Mouse (Mus musculus) lung, embryonic 14.5 days (tissue): ENCODE measurements around the gene Rnf223. TPM values are rescaled to one million over a fixed set of nuclear protein-coding genes. Genes with fewer than 3 reads are reported as not detected.
"Not testable (repeated sequence)": the region's sequence is repeated elsewhere in the genome, so short reads cannot be mapped to it uniquely, and the experiment has no call there.

Experiments used
- ATAC-seq: fragments of 200-750 bp; cut with Nextera tagmentation; 2 replicates; pipeline ENCODE4 v1.8.0; 2017; ENCODE audit warnings: mild to moderate bottlenecking, moderate TSS enrichment, moderate library complexity; ENCODE audit not compliant: insufficient read depth
- DNase-seq: peaks from one replicate; pipeline ENCODE4 v3.0.0-alpha.2; 2015
- H3K27ac ChIP-seq: fragments of 300-500 bp; sonication (generic); 2 replicates; pipeline ENCODE4 v1.5.1; 2014; ENCODE audit warnings: low read depth, mild to moderate bottlenecking, moderate library complexity
- H3K27me3 ChIP-seq: fragments of 300-500 bp; sonication (generic); 2 replicates; pipeline ENCODE4 v1.6.1; 2014; ENCODE audit warnings: low read length, control low read depth; ENCODE audit not compliant: insufficient read depth
- H3K36me3 ChIP-seq: fragments of 300-500 bp; sonication (generic); 2 replicates; pipeline ENCODE4 v1.6.1; 2014; ENCODE audit warnings: control low read depth; ENCODE audit not compliant: insufficient read depth
- H3K4me1 ChIP-seq: fragments of 300-500 bp; sonication (generic); 2 replicates; pipeline ENCODE4 v1.6.1; 2014; ENCODE audit warnings: antibody characterized with exemption, control low read depth; ENCODE audit not compliant: insufficient read depth
- H3K4me2 ChIP-seq: fragments of 300-500 bp; sonication (generic); 2 replicates; pipeline ENCODE4 v1.6.1; 2014; ENCODE audit warnings: mild to moderate bottlenecking
- H3K4me3 ChIP-seq: fragments of 300-500 bp; sonication (generic); 2 replicates; pipeline ENCODE4 v1.5.1; 2014; ENCODE audit warnings: low read depth, low read length
- H3K9ac ChIP-seq: fragments of 300-500 bp; sonication (generic); 2 replicates; pipeline ENCODE4 v1.6.1; 2014
- H3K9me3 ChIP-seq: fragments of 300-500 bp; sonication (generic); 2 replicates; pipeline ENCODE4 v1.6.1; 2016; ENCODE audit warnings: low read depth, low read length, control low read depth
- CTCF ChIP-seq: IDR thresholded peaks from 2 replicates; pipeline ENCODE4 v1.5.1; 2016; ENCODE audit warnings: antibody characterized with exemption, low read depth
- WGBS: fragments of 180-500 bp; shearing (Covaris S2); extraction: QIAGEN DNeasy Blood & Tissue Kit; methylation state at CpG from one replicate; pipeline ENCODE4 v1.1.7; 2014; 5-methylcytosine and 5-hydroxymethylcytosine counted together
- polyA plus RNA-seq: library from polyadenylated mRNA; unstranded; fragments of >200 nt; fragmentation: Nextera tagmentation; extraction: Ambion mirVana; gene quantifications from 2 replicates; pipeline ENCODE4 v1.2.1, GENCODE M21; 2014

Gene Rnf223
- polyA plus RNA-seq, 1 experiment from 2014 or later, result 0.43 TPM

GRCm38 (mm10) chr4:156128746-156129145 lies 1.6 kb upstream of the Rnf223 start:
- Histone ChIP-seq H3K9ac (no peak overlapping the region), H3K4me1 (no peaks in the 10 kb centered on the region), H3K9me3 (no peaks in the 10 kb centered on the region), H3K36me3 (peaks cover 32% of the 10 kb centered on the region), H3K4me3 (no peak overlapping the region), H3K4me2 (no peak overlapping the region), H3K27ac (no peak overlapping the region), H3K27me3 (no peaks in the 10 kb centered on the region)
- DNase-seq (no peak), ATAC-seq (no peak)
- 71% methylated on average over 5 of the region's 5 CpGs for WGBS
- no peak for TF ChIP-seq CTCF

GRCm38 (mm10) chr4:156130940-156131339 lies 627 bp downstream of the Rnf223 start:
- H3K27me3 ChIP-seq, result no peaks in the 10 kb centered on the region
- no peak overlapping the region for H3K4me2 ChIP-seq
- H3K4me3 ChIP-seq, result no peak overlapping the region
- no peaks in the 10 kb centered on the region for H3K9me3 ChIP-seq
- ATAC-seq, result no peak
- H3K4me1 ChIP-seq, result no peaks in the 10 kb centered on the region
- DNase-seq, result no peak
- H3K9ac ChIP-seq, result no peak overlapping the region
- no peak for TF ChIP-seq CTCF
- H3K36me3 ChIP-seq, result peaks cover 10% of the 10 kb centered on the region
- no peak overlapping the region for H3K27ac ChIP-seq
- WGBS, result 76% methylated on average over 10 of the region's 10 CpGs

DNA sequence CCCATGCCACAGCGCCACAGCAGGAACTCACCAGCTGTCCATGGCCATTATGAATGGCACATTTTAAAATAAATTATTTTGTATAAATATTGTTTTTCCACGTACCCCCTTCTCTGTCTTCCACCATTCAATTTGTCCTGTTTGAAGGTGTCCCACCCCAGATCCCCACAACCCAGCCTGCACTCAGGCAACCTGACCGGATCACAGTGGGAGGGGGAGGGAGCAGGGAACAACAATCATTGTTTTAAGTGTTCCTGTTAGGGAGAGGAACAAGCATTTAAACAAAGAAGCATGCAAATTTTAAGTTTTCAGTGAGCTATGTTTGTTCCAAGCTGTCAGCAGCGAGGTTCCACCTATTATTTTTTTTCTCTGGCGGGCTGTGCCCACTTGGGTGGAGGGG lies 3.0 kb downstream of the Rnf223 start:
- no peaks in the 10 kb centered on the region for H3K4me1 ChIP-seq
- ATAC-seq (no peak), DNase-seq (no peak)
- no peak overlapping the region for H3K27ac ChIP-seq
- no peaks in the 10 kb centered on the region for H3K27me3 ChIP-seq
- H3K9ac ChIP-seq, result no peak overlapping the region
- no peak overlapping the region for H3K4me3 ChIP-seq
- WGBS, result 60% methylated on average over 5 of the region's 5 CpGs
- H3K4me2 ChIP-seq, result no peak overlapping the region
- H3K9me3 ChIP-seq, result no peaks in the 10 kb centered on the region
- no peak for TF ChIP-seq CTCF
- H3K36me3 ChIP-seq, result no peaks in the 10 kb centered on the region

- ATAC-seq (no peak), DNase-seq (no peak)
- no peak overlapping the region for H3K4me3 ChIP-seq
- TF ChIP-seq CTCF, result no peak
- no peaks in the 10 kb centered on the region for H3K36me3 ChIP-seq
- no peaks in the 10 kb centered on the region for H3K27me3 ChIP-seq
- no peaks in the 10 kb centered on the region for H3K9me3 ChIP-seq
- WGBS, result 74% methylated on average over 12 of the region's 12 CpGs
- H3K4me2 ChIP-seq, result no peak overlapping the region
- no peak overlapping the region for H3K9ac ChIP-seq
- no peaks in the 10 kb centered on the region for H3K4me1 ChIP-seq
- no peak overlapping the region for H3K27ac ChIP-seq
Observed at GRCm38 (mm10) chr4:156133943-156134605, 3.8 kb downstream of the Rnf223 start.

- no peak for ATAC-seq
- Histone ChIP-seq H3K4me3 (no peak overlapping the region), H3K4me1 (no peaks in the 10 kb centered on the region), H3K27ac (no peak overlapping the region), H3K4me2 (no peak overlapping the region), H3K27me3 (no peaks in the 10 kb centered on the region), H3K36me3 (no peaks in the 10 kb centered on the region), H3K9me3 (no peaks in the 10 kb centered on the region), H3K9ac (no peak overlapping the region)
- 95% methylated on average over 13 of the region's 13 CpGs for WGBS
- no peak for TF ChIP-seq CTCF
- no peak for DNase-seq
Observed at GRCm38 (mm10) chr4:156135112-156135511, 4.8 kb downstream of the Rnf223 start.

DNA sequence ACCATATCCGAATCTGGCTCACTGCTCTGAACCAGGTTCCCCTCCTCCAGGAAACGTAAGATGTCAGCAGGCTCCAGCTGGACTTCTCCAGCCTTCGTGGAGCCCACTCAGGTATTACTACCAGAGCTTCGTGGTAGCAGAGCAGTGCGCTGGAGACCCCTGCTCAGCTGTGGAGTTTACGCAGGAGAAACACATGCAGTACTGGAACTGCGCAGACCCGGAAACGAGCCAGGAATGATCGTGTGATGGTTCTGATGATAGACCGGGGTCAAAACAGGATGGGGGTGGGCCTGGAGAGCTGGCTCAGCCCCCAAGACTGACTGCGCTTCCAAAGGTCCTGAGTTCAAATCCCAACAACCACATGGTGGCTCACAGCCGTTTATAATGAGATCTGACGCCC lies 5.5 kb downstream of the Rnf223 start:
- TF ChIP-seq CTCF, result no peak
- WGBS, result 91% methylated on average over 14 of the region's 14 CpGs
- no peak for DNase-seq

DNA sequence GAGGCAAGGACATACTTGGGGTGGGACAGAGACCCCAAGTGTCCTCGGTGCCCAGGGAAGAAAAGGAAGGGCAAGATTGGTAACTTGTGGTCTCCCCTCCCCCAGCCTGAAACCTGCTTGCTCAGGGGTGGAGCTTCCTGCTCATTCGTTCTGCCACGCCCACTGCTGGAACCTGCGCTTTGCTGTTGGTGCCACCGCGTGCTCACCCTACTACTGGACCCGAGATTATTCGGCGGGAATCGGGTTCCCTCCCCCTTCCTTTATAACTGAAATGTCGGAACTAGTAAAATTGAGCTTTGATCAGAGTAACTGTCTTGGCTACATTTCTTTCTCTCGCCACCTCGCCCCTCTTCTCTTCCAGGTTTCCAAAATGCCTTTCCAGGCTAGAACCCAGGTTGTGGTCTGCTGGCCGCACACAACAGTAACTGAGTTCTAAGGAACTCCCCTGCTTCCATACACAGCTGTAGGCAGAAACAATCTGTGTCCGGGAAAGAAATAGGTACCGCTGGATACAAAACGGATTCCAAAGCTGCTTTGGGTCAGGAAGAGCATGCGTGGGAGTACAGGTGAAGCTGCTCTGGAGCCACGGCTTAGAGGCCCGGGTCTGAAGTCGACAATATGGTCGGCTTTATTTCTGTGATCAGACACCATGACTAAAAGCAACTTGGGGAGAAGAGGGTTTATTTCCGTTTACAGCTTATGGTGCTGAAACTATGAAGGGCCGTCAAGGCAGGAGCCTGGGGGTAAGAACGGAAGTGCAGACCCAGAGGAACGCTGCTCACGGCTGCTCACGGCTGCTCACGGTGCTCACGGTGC lies 6.2 kb downstream of the Rnf223 start:
- WGBS, result 92% methylated on average over 30 of the region's 30 CpGs
- Histone ChIP-seq H3K36me3 (no peaks in the 10 kb centered on the region), H3K9me3 (no peaks in the 10 kb centered on the region), H3K4me3 (no peak overlapping the region), H3K4me2 (no peak overlapping the region), H3K27ac (no peak overlapping the region), H3K4me1 (no peaks in the 10 kb centered on the region), H3K27me3 (no peaks in the 10 kb centered on the region), H3K9ac (no peak overlapping the region)
- no peak for DNase-seq
- TF ChIP-seq CTCF, result no peak
- no peak for ATAC-seq

More for the DNA sequence above, 5.5 kb downstream of the Rnf223 start:
- Histone ChIP-seq H3K9ac (no peak overlapping the region), H3K27me3 (no peaks in the 10 kb centered on the region), H3K9me3 (no peaks in the 10 kb centered on the region), H3K36me3 (no peaks in the 10 kb centered on the region), H3K4me3 (no peak overlapping the region), H3K4me1 (no peaks in the 10 kb centered on the region), H3K27ac (no peak overlapping the region), H3K4me2 (no peak overlapping the region)
- no peak for ATAC-seq

GRCm38 (mm10) chr4:156150887-156151286 lies 20.6 kb downstream of the Rnf223 start:
- H3K9me3 ChIP-seq, DNase-seq, ATAC-seq, H3K9ac ChIP-seq, H3K27me3 ChIP-seq, H3K36me3 ChIP-seq, H3K4me1 ChIP-seq, H3K4me2 ChIP-seq, H3K4me3 ChIP-seq, H3K27ac ChIP-seq: not testable (repeated sequence)
- WGBS, result 77% methylated on average over 10 of the region's 10 CpGs
